Comparison of ENCODE assay signal across 10 mouse cellular contexts in genomic region chr6:146660591-146660990, GRCm38 (mm10). TPM values are rescaled to one million over a fixed set of nuclear protein-coding genes. Genes with fewer than 3 reads are reported as not detected.
DNase-seq lines count a peak whose midpoint lies in the region; ATAC-seq and TF ChIP-seq lines count a peak whose summit lies in the region.
"Had no signal": no experiment of that assay in that cellular context is flagged by ENCODE, and none has a peak within 500 bp of the region (broad histone marks: within the 10 kb centered on the region; RNA-seq: fewer than 3 reads in every experiment).

No protein-coding gene starts in this region.

- ATAC-seq in lung, embryonic 14.5 days (ENCODE audit: insufficient read depth), result no peak
- peak; percentile 45; the same call in 1 of the 2 replicates for ATAC-seq in common myeloid progenitor, adult 5-6 weeks (replicated peaks; ENCODE audit: low read depth, poor library complexity, severe bottlenecking)

- H3K4me2 ChIP-seq in lung, embryonic 14.5 days, result no peak overlapping the region
- H3K4me2 ChIP-seq: heart, embryonic 13.5 days had no signal

- H3K27me3 ChIP-seq in heart, adult 2 months (ENCODE audit: control insufficient read depth, insufficient read depth, low read length), result no peaks in the 10 kb centered on the region
- H3K27me3 ChIP-seq in lung, embryonic 14.5 days (ENCODE audit: insufficient read depth, low read length), result no peaks in the 10 kb centered on the region
- H3K27me3 ChIP-seq: heart, embryonic 13.5 days had no signal

- H3K36me3 ChIP-seq in heart, adult 2 months (ENCODE audit: control insufficient read depth, insufficient read depth, low read length), result no peaks in the 10 kb centered on the region
- no peaks in the 10 kb centered on the region for H3K36me3 ChIP-seq in lung, embryonic 14.5 days (ENCODE audit: insufficient read depth)
- H3K36me3 ChIP-seq: heart, embryonic 13.5 days had no signal

- no peaks in the 10 kb centered on the region for H3K9me3 ChIP-seq in lung, embryonic 14.5 days (ENCODE audit: low read depth, low read length)
- H3K9me3 ChIP-seq: heart, embryonic 13.5 days had no signal

- no peak for TF ChIP-seq EP300 in heart, adult 2 months (IDR thresholded peaks at IDR 0.05; ENCODE audit: insufficient read depth, low read depth, low read length)

- H3K9ac ChIP-seq in heart, adult 2 months (ENCODE audit: low read depth, low read length), result no peak overlapping the region
- H3K9ac ChIP-seq in lung, embryonic 14.5 days, result no peak overlapping the region
- H3K9ac ChIP-seq: heart, embryonic 13.5 days had no signal

- H3K4me3 ChIP-seq in heart, adult 2 months, result no peak overlapping the region
- no peak overlapping the region for H3K4me3 ChIP-seq in lung, embryonic 14.5 days (ENCODE audit: low read depth, low read length)
- H3K4me3 ChIP-seq: heart, embryonic 13.5 days had no signal

- TF ChIP-seq POLR2A in heart, adult 2 months (IDR thresholded peaks at IDR 0.05; ENCODE audit: insufficient read depth, low read depth, low read length), result no peak

- DNase-seq in heart, adult 2 months, result no peak
- no peak for DNase-seq in heart, adult 8-10 months (ENCODE audit: low spot score)
- DNase-seq in lung, embryonic 14.5 days, result peak; percentile 70
- no peak for DNase-seq in lung, adult 18-20 months
- DNase-seq in lung, postnatal 25 days (ENCODE audit: low spot score), result peak; percentile 18
- DNase-seq in adrenal gland, adult 18-20 months (ENCODE audit: low spot score in 2 of 2), result no peak
- DNase-seq in layer of hippocampus, postnatal 36 days, result no peak
- DNase-seq: cerebellum, adult 9-10 months had no signal

- no peaks in the 10 kb centered on the region for H3K79me2 ChIP-seq in heart, adult 2 months (replicated peaks; ENCODE audit: control insufficient read depth, insufficient read depth, low read length)

- peak; percentile 72 for TF ChIP-seq CTCF in heart, adult 2 months (IDR thresholded peaks at IDR 0.05)
- peak; percentile 53 for TF ChIP-seq CTCF in lung, embryonic 14.5 days (IDR thresholded peaks at IDR 0.05; ENCODE audit: low read depth)

- WGBS in heart, adult 2 months, result 43% methylated on average over 2 of the region's 2 CpGs
- WGBS in lung, embryonic 14.5 days, result 62% methylated on average over 2 of the region's 2 CpGs

- intact Hi-C loops in heart, adult 2 months (cut with DNase I), result loop anchor here (1.0 to 2.0 kb wide), 2 partner anchors 26 to 65 kb away; no protein-coding TSS in a partner anchor

- no peaks in the 10 kb centered on the region for H3K4me1 ChIP-seq in heart, adult 2 months (ENCODE audit: control insufficient read depth, insufficient read depth, low read length)
- no peaks in the 10 kb centered on the region for H3K4me1 ChIP-seq in lung, embryonic 14.5 days (ENCODE audit: insufficient read depth)

- H3K27ac ChIP-seq in heart, adult 2 months, result no peak overlapping the region
- no peak overlapping the region for H3K27ac ChIP-seq in lung, embryonic 14.5 days (ENCODE audit: low read depth)
- H3K27ac ChIP-seq: heart, embryonic 13.5 days had no signal

RNA-seq across cellular contexts. Expression of gene Tm7sf3, which starts 18.0 kb away (rescaled TPM):
- total RNA-seq in heart, adult 2 months (2021), result 10 to 100 TPM; 14.6 to 18.0 TPM
- polyA plus RNA-seq in heart, adult 2 months (2012; rRNA removed), result 9.7 and 12.2 TPM in 2 replicates
- 10 to 100 TPM; 15.7 to 16.7 (median 15.9) TPM for total RNA-seq in heart, adult 8-10 months (2022)
- polyA plus RNA-seq in lung, embryonic 14.5 days (2014; fragmentation: Nextera tagmentation; extraction: Ambion mirVana), result 28.5 and 28.8 TPM in 2 replicates
- 51.9 and 55.6 TPM in 2 replicates for total RNA-seq in common myeloid progenitor, adult 5-6 weeks (2017)
- total RNA-seq in adrenal gland, adult 18-20 months (2021), result 10 to 100 TPM; 30.2 to 33.3 TPM
- total RNA-seq in layer of hippocampus, postnatal 36 days (2021), result 10 to 100 TPM; 41.3 to 42.0 TPM

RNA-seq across cellular contexts. Expression of gene Med21, which starts 18.2 kb away (rescaled TPM):
- 10 to 100 TPM; 43.0 to 50.5 TPM for total RNA-seq in heart, adult 2 months (2021)
- 39.4 and 77.7 TPM in 2 replicates for polyA plus RNA-seq in heart, adult 2 months (2012; rRNA removed)
- 10 to 100 TPM; 48.4 to 55.5 (median 49.6) TPM for total RNA-seq in heart, adult 8-10 months (2022)
- polyA plus RNA-seq in lung, embryonic 14.5 days (2014; fragmentation: Nextera tagmentation; extraction: Ambion mirVana), result 138 and 142 TPM in 2 replicates
- 59.5 and 75.1 TPM in 2 replicates for total RNA-seq in common myeloid progenitor, adult 5-6 weeks (2017)
- total RNA-seq in adrenal gland, adult 18-20 months (2021), result 10 to 100 TPM; 66.4 to 67.1 TPM
- 10 to 100 TPM; 47.3 to 49.8 TPM for total RNA-seq in layer of hippocampus, postnatal 36 days (2021)

Comparison
In these comparisons a context has a peak if more than half of its experiments do, and no peak if none do; other contexts are left out.
1. DNase-seq: peak in lung, embryonic 14.5 days (single experiment) and lung, postnatal 25 days (single experiment); none in heart, adult 2 months (0 of 2), heart, adult 8-10 months (single experiment), lung, adult 18-20 months (0 of 2), adrenal gland, adult 18-20 months (0 of 2) and layer of hippocampus, postnatal 36 days (0 of 2).